Mouse (Mus musculus): Measurements from ENCODE around the gene Tspan5.

Gene Tspan5

GRCm38 (mm10) chr3:138740843-138741540, 1.0 kb upstream of the Tspan5 start:
- in situ Hi-C loops (cut with MboI; ENCODE audit: low pct_unique_long_range_greater_than_20kb in 1 of 2, low sequenced_read_pairs in 2 of 2, unreplicated experiment in 1 of 2), result no loop called here

DNA sequence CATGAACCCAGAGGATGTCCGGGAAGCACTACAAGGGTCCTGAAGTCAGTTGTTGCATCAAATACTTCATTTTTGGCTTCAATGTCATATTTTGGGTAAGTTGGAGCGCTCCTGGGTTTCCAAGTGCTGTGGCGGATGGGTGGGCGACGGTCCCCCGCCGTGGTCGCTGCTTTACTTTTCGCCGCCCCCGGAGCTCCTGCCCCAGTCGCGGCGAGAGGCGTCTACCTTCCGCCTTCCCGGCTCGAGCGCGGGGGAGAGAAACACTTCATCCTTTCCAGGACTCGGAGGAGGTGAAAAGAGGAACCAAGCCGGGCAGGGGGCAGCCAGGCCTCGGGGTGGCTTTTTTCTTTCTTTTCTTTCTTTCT, 553 bp downstream of the Tspan5 start:
- in situ Hi-C loops (cut with MboI; ENCODE audit: low pct_unique_long_range_greater_than_20kb in 1 of 2, low sequenced_read_pairs in 2 of 2, unreplicated experiment in 1 of 2), result no loop called here

DNA sequence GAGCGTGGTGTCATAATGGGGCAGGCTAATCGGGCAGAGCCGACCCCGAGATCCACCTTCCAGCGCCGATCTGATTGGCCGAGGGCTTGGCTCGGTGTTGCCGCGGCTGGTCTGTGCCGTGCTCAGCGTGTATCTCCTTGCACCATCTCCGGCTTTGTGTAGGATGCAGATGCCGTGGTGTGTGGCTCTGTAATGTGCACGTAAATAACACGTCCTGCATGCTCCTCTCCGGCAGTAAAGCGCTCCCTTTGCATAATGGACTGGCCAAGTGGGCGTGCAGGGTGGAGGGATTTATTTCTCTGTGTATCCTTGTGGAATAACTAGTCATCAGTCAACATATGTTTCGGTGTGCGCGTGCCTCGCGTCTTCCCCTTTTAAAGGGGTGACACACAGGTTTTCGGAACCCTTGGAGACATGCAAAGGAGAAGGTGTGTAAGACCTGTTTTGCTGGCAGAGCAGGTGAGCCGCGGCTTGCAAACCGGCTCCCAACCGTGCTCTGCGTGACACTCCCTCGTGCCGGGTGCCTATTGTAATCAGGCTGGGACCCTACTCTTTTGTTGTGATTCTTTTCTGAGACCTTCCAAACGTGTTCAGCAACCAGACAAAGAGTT, 1.2 kb downstream of the Tspan5 start:
- in situ Hi-C loops (cut with MboI; ENCODE audit: low pct_unique_long_range_greater_than_20kb in 1 of 2, low sequenced_read_pairs in 2 of 2, unreplicated experiment in 1 of 2), result no loop called here

- in situ Hi-C loops (cut with MboI; ENCODE audit: low pct_unique_long_range_greater_than_20kb in 1 of 2, low sequenced_read_pairs in 2 of 2, unreplicated experiment in 1 of 2), result no loop called here
Observed at GRCm38 (mm10) chr3:138744030-138744774, 2.2 kb downstream of the Tspan5 start.

DNA sequence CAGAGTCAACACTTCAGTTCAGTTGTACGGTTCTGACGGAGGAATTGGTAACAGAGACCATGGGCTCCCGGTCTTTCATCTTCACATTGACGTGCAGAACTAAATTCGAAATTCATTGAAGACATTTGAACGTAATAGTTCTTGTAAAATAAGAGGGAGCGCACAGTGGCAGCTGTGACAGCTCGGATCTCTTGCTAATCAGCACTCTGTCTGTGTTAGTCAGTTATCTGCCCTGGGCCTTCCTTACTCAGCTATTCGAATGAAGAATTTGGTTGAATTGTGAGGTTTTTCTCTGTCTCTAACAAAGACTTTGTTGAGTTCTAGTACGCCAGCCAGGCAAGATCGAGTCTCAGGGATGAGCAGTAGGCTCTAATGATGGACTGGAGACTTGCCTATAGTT, 3.1 kb downstream of the Tspan5 start:
- in situ Hi-C loops (cut with MboI; ENCODE audit: low pct_unique_long_range_greater_than_20kb in 1 of 2, low sequenced_read_pairs in 2 of 2, unreplicated experiment in 1 of 2), result no loop called here

DNA sequence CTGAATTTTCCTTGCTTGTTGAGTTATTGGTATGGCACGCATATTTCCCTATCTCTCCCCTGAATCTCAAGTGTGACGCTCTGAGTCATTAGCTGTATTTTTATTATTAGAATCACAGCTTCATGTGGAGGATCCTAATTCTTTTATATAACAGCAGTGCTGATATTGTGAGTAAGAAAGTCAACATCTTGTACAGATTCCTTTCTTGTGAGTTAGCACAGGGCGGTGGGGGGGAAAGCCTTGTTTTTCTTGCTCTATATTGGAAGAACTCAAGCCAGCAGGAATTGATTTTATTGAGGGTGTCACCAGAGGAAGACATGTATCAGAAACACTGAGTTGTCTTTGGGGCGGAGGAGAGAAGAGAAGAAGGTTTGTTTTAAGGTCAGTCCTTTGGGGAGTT, 3.6 kb downstream of the Tspan5 start:
- in situ Hi-C loops (cut with MboI; ENCODE audit: low pct_unique_long_range_greater_than_20kb in 1 of 2, low sequenced_read_pairs in 2 of 2, unreplicated experiment in 1 of 2), result no loop called here

- in situ Hi-C loops (cut with MboI; ENCODE audit: low pct_unique_long_range_greater_than_20kb in 1 of 2, low sequenced_read_pairs in 2 of 2, unreplicated experiment in 1 of 2), result no loop called here
Observed at GRCm38 (mm10) chr3:138746556-138746955, 4.6 kb downstream of the Tspan5 start.

DNA sequence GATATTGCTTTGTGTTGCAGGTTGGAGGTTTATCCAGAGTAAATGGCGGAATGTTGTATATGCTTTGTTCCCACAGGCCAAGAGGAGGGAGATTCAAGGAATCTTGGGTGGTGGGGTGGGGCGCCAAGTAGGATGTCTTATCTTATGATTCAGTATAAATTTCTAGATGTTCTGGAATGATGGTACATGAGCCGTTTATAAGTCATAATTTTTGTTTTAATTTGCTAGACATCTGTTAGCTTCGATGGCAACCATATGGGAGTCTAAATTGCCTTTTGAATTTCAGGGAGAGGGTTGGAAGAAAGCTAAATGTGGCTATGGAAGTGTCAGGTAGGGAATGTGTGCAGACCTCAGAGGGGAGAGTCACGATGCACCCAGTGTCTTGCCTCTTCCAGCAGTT, 5.0 kb downstream of the Tspan5 start:
- in situ Hi-C loops (cut with MboI; ENCODE audit: low pct_unique_long_range_greater_than_20kb in 1 of 2, low sequenced_read_pairs in 2 of 2, unreplicated experiment in 1 of 2), result no loop called here

DNA sequence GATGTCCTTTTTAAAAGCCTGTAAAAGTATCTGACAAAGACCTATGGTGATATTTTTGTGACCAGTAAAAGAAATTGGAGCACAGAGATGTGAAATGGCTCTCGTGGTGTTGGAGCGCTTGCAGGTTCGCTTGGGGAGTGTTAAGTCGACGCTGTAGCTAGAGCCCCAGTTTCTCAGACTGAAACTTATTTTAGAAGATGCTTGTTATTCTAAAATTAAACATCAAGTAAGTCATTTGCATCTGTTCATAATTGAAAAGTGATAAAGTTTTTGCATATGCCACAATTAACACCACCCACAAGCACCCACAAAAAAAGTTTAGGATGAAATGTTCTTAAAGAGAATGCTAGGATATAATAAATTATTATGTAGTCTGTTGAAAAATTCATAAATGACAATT, 6.0 kb downstream of the Tspan5 start:
- in situ Hi-C loops (cut with MboI; ENCODE audit: low pct_unique_long_range_greater_than_20kb in 1 of 2, low sequenced_read_pairs in 2 of 2, unreplicated experiment in 1 of 2), result no loop called here

GRCm38 (mm10) chr3:138749645-138750044, 7.7 kb downstream of the Tspan5 start:
- in situ Hi-C loops (cut with MboI; ENCODE audit: low pct_unique_long_range_greater_than_20kb in 1 of 2, low sequenced_read_pairs in 2 of 2, unreplicated experiment in 1 of 2), result no loop called here

GRCm38 (mm10) chr3:138751328-138751727, 9.3 kb downstream of the Tspan5 start:
- in situ Hi-C loops (cut with MboI; ENCODE audit: low pct_unique_long_range_greater_than_20kb in 1 of 2, low sequenced_read_pairs in 2 of 2, unreplicated experiment in 1 of 2), result no loop called here

GRCm38 (mm10) chr3:138752056-138752455, 10.1 kb downstream of the Tspan5 start:
- in situ Hi-C loops (cut with MboI; ENCODE audit: low pct_unique_long_range_greater_than_20kb in 1 of 2, low sequenced_read_pairs in 2 of 2, unreplicated experiment in 1 of 2), result no loop called here

GRCm38 (mm10) chr3:138752769-138753168, 10.8 kb downstream of the Tspan5 start:
- in situ Hi-C loops (cut with MboI; ENCODE audit: low pct_unique_long_range_greater_than_20kb in 1 of 2, low sequenced_read_pairs in 2 of 2, unreplicated experiment in 1 of 2), result no loop called here

GRCm38 (mm10) chr3:138753182-138753885, 11.3 kb downstream of the Tspan5 start:
- in situ Hi-C loops (cut with MboI; ENCODE audit: low pct_unique_long_range_greater_than_20kb in 1 of 2, low sequenced_read_pairs in 2 of 2, unreplicated experiment in 1 of 2), result no loop called here

- in situ Hi-C loops (cut with MboI; ENCODE audit: low pct_unique_long_range_greater_than_20kb in 1 of 2, low sequenced_read_pairs in 2 of 2, unreplicated experiment in 1 of 2), result no loop called here
Observed at GRCm38 (mm10) chr3:138754328-138754727, 12.3 kb downstream of the Tspan5 start.

DNA sequence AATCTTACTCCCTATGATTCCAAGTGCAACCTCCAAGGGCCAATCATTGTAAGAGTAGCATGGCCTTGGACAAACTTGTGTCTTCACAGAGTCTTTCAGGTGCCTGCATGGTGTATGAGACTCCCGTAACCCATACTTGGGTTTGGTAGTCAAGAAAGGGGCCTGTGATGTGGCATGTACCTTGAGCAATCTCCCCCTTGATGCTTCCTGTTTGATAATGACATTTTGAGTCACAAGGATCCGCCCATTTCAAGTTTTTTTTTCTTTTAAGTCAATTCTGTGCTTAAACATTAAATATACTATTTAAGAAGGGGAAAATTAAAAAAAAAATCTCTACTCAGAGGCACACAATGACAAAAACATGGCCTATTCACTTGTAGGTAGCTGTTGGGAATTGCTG, 15.3 kb downstream of the Tspan5 start:
- in situ Hi-C loops (cut with MboI; ENCODE audit: low pct_unique_long_range_greater_than_20kb in 1 of 2, low sequenced_read_pairs in 2 of 2, unreplicated experiment in 1 of 2), result no loop called here

- in situ Hi-C loops (cut with MboI; ENCODE audit: low pct_unique_long_range_greater_than_20kb in 1 of 2, low sequenced_read_pairs in 2 of 2, unreplicated experiment in 1 of 2), result no loop called here
Observed at GRCm38 (mm10) chr3:138759968-138760684, 18.1 kb downstream of the Tspan5 start.

- in situ Hi-C loops (cut with MboI; ENCODE audit: low pct_unique_long_range_greater_than_20kb in 1 of 2, low sequenced_read_pairs in 2 of 2, unreplicated experiment in 1 of 2), result no loop called here
Observed at GRCm38 (mm10) chr3:138760685-138761119, 18.7 kb downstream of the Tspan5 start.

DNA sequence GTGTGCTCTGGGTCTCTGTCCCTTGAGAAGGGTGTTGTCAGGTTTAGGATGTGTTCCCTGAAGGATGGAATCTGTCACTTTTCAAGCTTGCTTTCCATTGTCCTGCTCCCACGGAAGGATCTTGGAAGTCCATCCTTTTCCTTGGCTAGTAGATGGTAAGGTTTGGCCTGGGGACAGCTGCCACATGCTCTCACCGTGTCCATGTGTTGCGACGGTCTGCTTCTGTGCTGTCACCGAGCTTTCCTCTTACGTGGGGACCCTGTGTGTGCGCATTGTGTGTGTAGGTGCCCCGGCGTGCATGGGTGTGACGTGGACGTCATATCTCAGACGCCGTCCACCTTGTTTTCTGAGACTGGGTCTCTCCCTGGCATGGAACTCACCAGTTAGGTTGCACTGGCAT, 19.5 kb downstream of the Tspan5 start:
- in situ Hi-C loops (cut with MboI; ENCODE audit: low pct_unique_long_range_greater_than_20kb in 1 of 2, low sequenced_read_pairs in 2 of 2, unreplicated experiment in 1 of 2), result no loop called here
